Mouse (Mus musculus) forebrain, embryonic 16.5 days (tissue): ENCODE data around the gene Scyl3. TPM values are rescaled to one million over a fixed set of nuclear protein-coding genes. Genes with fewer than 3 reads are reported as not detected.
A peak's percentile ranks its signal among the peaks of the same experiment; 100 is the strongest.

Experiments
- ATAC-seq: fragments of 200-750 bp; cut with Nextera tagmentation; 2 replicates; pipeline ENCODE4 v1.8.0; 2017; ENCODE audit warnings: mild to moderate bottlenecking, moderate library complexity
- H3K27ac ChIP-seq: fragments of 300-500 bp; sonication (generic); 2 replicates; pipeline ENCODE4 v1.5.1; 2014; ENCODE audit warnings: low read length, control low read depth
- H3K27me3 ChIP-seq: fragments of 300-500 bp; sonication (generic); replicated peaks from 2 replicates; pipeline ENCODE4 v1.6.1; 2014; ENCODE audit warnings: low read length; ENCODE audit not compliant: control insufficient read depth, insufficient read depth
- H3K36me3 ChIP-seq: fragments of 300-500 bp; sonication (generic); 2 replicates; pipeline ENCODE4 v1.6.1; 2014; ENCODE audit not compliant: control insufficient read depth, insufficient read depth
- H3K4me1 ChIP-seq: fragments of 300-500 bp; sonication (generic); replicated peaks from 2 replicates; pipeline ENCODE4 v1.6.1; 2014; ENCODE audit warnings: low read length; ENCODE audit not compliant: control insufficient read depth, insufficient read depth
- H3K4me2 ChIP-seq: fragments of 300-500 bp; sonication (generic); 2 replicates; pipeline ENCODE4 v1.6.1; 2014; ENCODE audit warnings: mild to moderate bottlenecking, low read length, control low read depth
- H3K4me3 ChIP-seq: fragments of 300-500 bp; sonication (generic); replicated peaks from 2 replicates; pipeline ENCODE4 v1.5.1; 2014; ENCODE audit warnings: mild to moderate bottlenecking, low read length, control low read depth
- H3K9ac ChIP-seq: fragments of 300-500 bp; sonication (generic); replicated peaks from 2 replicates; pipeline ENCODE4 v1.6.1; 2014; ENCODE audit warnings: low read depth, low read length, control low read depth
- H3K9me3 ChIP-seq: fragments of 300-500 bp; sonication (generic); 2 replicates; pipeline ENCODE4 v1.6.1; 2016; ENCODE audit warnings: low read length; ENCODE audit not compliant: control insufficient read depth
- WGBS: fragments of 180-500 bp; shearing (Covaris S2); extraction: QIAGEN DNeasy Blood & Tissue Kit; methylation state at CpG from one replicate; pipeline ENCODE4 v1.1.7; 2014; 5-methylcytosine and 5-hydroxymethylcytosine counted together
- polyA plus RNA-seq: library from polyadenylated mRNA; unstranded; fragments of >200 nt; fragmentation: Nextera tagmentation; extraction: Ambion mirVana; gene quantifications from 2 replicates; pipeline ENCODE4 v1.2.1, GENCODE M21; 2015

The Scyl3 gene
- polyA plus RNA-seq = 19.2 and 20.7 TPM in 2 replicates

DNA sequence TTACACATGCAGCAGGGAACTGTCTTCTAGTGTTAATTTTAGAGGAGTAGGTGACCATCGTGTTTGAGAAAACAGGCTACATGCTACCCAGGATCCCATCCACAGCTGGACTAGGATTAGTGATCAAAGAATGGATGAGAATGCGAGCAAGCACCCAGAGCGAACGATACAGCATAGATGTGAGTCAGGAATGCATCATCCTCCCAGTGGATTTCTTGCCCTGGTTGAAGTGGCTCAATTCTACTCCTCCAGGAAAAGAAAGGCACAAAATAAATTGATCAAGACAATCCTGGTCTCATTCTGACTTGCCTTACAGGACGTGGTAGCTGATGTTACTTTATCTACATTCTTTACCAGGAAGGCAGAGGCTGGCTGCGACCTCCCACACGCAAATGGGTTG is at the start of gene Scyl3:
Scyl3 (plus strand) TSS at position 255 of the 400 bp plus-strand sequence.
- Histone ChIP-seq H3K4me2 (peak within 1 kb of the TSS; percentile 93), H3K27ac (peak within 1 kb of the TSS; percentile 86), H3K36me3 (no peaks in the 10 kb centered on the region), H3K9ac (peak within 1 kb of the TSS; percentile 97), H3K9me3 (no peaks in the 10 kb centered on the region), H3K4me1 (peaks cover 14% of the 10 kb centered on the region), H3K27me3 (no peaks in the 10 kb centered on the region), H3K4me3 (peak within 1 kb of the TSS; percentile 69)
- ATAC-seq = no peak
- 72% methylated on average over 7 of the region's 7 CpGs for WGBS

DNA sequence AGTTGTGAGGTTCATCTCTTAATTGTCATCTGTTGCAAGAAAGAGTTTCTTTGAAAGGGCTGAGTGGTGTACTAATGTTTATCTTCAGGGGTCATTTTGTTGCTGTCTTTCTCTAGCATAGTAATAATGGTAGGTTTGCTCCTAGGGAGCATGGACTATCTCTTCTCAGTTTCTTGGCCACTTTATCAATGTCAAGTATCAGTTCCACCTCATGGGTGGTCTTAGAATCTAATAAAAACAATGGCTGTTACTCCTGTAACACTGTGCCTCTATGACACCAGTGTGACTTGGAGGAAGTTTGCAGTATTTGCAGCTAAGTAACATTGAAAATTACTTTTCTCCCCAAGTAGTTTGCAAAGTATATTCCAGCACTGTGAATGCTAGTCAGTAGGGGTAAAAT is 39.3 kb upstream of the Scyl3 start:
- no peaks in the 10 kb centered on the region for H3K4me1 ChIP-seq
- no peaks in the 10 kb centered on the region for H3K9me3 ChIP-seq
- ATAC-seq = no peak
- H3K4me3 ChIP-seq = no peak overlapping the region
- H3K9ac ChIP-seq = no peak overlapping the region
- H3K4me2 ChIP-seq = no peak overlapping the region
- H3K36me3 ChIP-seq = peaks cover 2% of the 10 kb centered on the region; the same call in 1 of the 2 replicates
- no peaks in the 10 kb centered on the region for H3K27me3 ChIP-seq
- H3K27ac ChIP-seq = no peak overlapping the region

DNA sequence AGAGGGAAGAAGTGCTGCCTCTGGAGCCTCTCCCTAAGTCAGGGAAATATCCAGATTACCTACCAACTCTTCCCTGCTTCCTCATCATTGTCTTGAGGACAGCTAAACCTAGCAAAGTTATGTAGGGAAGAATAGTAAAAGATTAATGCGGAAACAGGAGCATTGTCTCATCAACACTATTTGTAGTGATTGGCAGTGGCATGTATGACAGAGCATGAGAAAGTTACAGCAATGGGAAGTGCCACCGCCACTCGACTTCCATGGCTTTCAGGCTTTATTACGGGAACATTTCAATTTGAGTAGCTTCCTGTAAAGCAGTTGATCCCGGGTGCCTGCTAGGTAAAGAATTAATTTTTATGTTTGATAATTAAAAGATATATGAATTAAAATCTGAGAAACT is 35.6 kb upstream of the Scyl3 start:
- Histone ChIP-seq H3K4me3 (no peak overlapping the region), H3K36me3 (no peaks in the 10 kb centered on the region), H3K27me3 (no peaks in the 10 kb centered on the region), H3K27ac (no peak overlapping the region), H3K9me3 (no peaks in the 10 kb centered on the region), H3K9ac (no peak overlapping the region), H3K4me2 (no peak overlapping the region), H3K4me1 (no peaks in the 10 kb centered on the region)
- no peak for ATAC-seq
- 91% methylated on average over 5 of the region's 5 CpGs for WGBS

DNA sequence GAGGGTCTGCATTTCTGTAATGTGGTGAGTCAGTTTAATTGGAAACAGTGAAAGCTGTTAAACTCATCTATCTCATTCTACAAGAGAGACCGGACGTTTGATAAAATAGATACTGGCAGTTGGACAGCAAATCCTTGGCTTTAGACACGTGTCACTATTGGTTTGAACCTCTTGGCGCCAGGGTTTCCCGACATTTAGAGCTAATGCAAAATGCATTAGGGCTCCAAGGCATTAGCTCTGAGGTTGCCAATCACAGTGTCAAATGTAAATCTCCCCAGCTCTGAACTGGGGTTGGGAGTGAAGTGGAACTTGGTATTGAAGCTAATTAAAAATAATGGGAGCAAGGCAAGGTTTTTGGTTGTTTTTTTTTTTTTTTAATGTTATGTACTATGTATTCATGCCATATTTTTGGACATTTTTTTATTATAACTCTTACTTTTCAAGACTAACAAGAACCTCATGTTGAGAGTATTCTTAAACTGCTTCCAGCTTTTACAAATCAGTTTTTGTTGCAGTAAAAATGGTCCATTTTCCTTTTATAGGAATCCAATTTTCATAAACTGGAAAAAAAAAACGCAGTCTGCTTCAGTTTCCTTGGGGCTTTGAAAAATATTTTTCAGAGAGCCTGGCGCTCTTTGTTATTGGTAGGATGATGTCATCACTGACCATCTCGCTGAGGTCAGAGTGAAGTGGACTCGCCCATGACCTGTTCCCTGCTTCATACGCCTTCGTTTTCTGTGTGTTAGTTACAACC is 34.9 kb upstream of the Scyl3 start:
- Histone ChIP-seq H3K4me3 (no peak overlapping the region), H3K4me2 (no peak overlapping the region), H3K27me3 (no peaks in the 10 kb centered on the region), H3K36me3 (no peaks in the 10 kb centered on the region), H3K9me3 (no peaks in the 10 kb centered on the region), H3K27ac (no peak overlapping the region), H3K4me1 (no peaks in the 10 kb centered on the region), H3K9ac (no peak overlapping the region)
- WGBS = 70% methylated on average over 11 of the region's 11 CpGs
- ATAC-seq = no peak

DNA sequence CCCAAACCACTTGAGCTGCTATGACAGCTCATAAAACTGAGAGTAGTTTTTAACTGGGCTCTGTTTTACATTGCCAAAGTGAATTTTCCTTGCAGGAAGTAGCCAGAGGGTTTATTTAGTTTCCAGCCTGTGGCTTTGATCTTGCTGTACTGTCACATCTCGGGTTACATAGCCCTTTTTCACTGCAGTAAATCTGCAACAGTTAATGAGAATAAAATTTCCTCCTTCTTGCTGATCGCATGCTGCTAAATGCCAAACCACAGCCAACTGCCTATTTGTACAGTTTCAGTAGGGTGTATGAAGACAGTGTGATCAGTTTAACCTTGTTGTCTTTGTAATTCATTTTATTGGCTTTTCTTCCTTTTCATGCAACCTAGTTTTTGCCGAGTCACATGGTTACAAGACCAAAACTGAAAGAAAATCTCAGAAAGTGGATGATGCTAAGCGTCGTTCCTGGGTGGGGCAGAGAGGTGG is 30.6 kb upstream of the Scyl3 start:
- no peak for ATAC-seq
- Histone ChIP-seq H3K9me3 (no peaks in the 10 kb centered on the region), H3K36me3 (peaks cover 4% of the 10 kb centered on the region; the same call in 1 of the 2 replicates), H3K4me1 (no peaks in the 10 kb centered on the region), H3K4me2 (no peak overlapping the region), H3K27ac (no peak overlapping the region), H3K4me3 (no peak overlapping the region), H3K9ac (no peak overlapping the region), H3K27me3 (no peaks in the 10 kb centered on the region)
- WGBS = 52% methylated on average over 5 of the region's 5 CpGs

DNA sequence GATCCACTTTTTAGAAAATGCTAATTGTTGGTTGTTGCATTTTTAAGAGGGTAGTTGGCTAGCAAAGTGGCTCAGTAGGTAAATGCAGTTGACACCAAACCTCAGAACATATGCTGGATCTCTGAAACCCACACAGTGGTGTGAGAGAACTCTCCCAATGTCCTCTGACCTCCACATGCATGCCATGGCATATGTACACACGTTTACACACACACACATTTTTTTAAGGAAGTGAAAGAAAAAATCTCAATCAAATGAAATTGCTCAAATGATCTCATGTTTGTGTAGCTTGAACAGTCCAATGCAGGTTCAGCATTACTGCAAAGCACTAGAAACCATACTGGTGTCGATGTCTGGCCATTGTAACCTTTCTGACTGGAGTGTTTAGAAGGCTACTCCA is 29.3 kb upstream of the Scyl3 start:
- H3K9me3 ChIP-seq = no peaks in the 10 kb centered on the region
- no peak for ATAC-seq
- no peaks in the 10 kb centered on the region for H3K27me3 ChIP-seq
- no peak overlapping the region for H3K27ac ChIP-seq
- no peak overlapping the region for H3K4me3 ChIP-seq
- WGBS = 85% methylated on average over 2 of the region's 2 CpGs
- H3K4me2 ChIP-seq = no peak overlapping the region
- H3K9ac ChIP-seq = no peak overlapping the region
- no peaks in the 10 kb centered on the region for H3K4me1 ChIP-seq
- H3K36me3 ChIP-seq = peaks cover 4% of the 10 kb centered on the region; the same call in 1 of the 2 replicates

DNA sequence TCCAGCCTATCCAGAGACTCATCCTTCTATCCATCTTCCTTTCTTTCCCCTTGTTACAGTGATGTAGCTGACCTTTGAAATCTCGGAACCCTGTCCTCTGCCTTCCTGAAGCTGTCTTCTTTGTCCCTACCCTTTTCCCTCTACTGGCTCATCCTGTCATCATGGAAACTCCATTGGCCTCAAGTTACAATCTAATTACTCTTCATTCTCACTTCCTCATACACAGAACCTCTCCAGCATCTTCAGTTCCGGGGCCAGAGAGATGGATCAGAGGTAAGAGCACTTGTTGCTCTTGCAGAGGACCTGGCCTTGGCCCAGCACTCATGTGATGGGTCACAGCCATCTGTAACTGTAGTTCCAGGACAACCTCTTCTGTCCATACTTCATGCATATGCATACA is 28.7 kb upstream of the Scyl3 start:
- no peak for ATAC-seq
- WGBS = 83% methylated on average over 2 of the region's 2 CpGs
- no peaks in the 10 kb centered on the region for H3K27me3 ChIP-seq
- no peak overlapping the region for H3K27ac ChIP-seq
- no peak overlapping the region for H3K4me3 ChIP-seq
- peaks cover 4% of the 10 kb centered on the region; the same call in 1 of the 2 replicates for H3K36me3 ChIP-seq
- H3K9ac ChIP-seq = no peak overlapping the region
- no peak overlapping the region for H3K4me2 ChIP-seq
- no peaks in the 10 kb centered on the region for H3K9me3 ChIP-seq
- H3K4me1 ChIP-seq = no peaks in the 10 kb centered on the region

DNA sequence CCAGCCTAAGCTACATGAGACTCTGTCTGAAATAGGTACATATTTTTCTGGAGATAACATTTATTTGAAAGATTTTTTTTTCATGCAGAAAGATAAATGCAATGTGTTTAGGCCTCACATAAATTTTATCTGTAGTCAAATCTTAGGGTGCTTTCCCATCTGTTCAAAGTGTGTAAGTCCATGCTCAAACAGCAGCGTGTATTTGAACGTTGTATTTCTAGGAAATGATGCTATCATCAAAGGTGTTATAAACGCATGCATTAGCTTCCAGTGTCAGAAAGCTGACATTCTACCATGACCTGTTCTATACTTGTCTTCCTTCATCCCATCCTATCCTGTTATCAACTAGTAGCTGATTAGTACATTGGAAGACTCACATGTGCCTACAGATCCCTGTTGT is 25.5 kb upstream of the Scyl3 start:
- Histone ChIP-seq H3K9ac (no peak overlapping the region), H3K27me3 (no peaks in the 10 kb centered on the region), H3K27ac (no peak overlapping the region), H3K9me3 (no peaks in the 10 kb centered on the region), H3K4me2 (no peak overlapping the region), H3K36me3 (peaks cover 4% of the 10 kb centered on the region; the same call in 1 of the 2 replicates), H3K4me3 (no peak overlapping the region), H3K4me1 (no peaks in the 10 kb centered on the region)
- no peak for ATAC-seq
- 90% methylated on average over 3 of the region's 3 CpGs for WGBS

DNA sequence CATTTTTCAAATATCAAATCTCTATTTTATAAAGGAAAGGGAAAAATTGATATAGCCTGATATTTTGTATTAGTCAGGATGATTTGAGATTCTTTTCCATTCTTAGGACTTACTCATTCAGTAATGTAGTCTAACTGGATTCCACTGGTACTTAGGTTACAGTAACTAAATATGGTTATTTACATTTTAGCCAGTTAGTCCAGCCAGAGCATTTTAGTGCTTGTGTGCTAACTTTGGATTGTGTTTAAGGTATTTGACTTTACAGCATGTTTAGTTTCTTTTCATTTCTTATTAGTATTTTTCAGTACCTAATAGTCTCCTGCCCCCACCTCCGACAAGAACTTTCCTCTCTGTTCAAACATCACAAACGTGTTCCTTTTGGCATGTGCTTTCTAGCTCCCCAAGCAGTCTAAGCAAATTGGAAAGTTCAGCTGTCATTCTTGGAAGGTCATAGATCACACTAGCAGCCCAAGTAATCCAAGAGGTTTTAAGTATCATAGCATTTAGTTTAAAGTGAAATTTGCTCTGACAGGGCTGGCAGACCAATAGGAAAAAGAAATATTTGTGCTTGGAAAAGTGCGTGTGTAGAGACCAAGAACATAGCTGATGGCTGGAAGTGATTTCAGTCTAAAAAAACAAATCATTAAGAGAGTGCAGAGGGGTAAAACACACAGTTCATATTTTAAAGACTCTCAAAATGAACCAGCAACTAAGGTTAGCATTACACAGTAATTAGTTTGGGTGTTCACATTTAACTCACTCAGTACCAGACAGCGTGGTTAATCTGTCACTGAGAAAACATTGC is 21.7 kb upstream of the Scyl3 start:
- no peak for ATAC-seq
- no peak overlapping the region for H3K4me2 ChIP-seq
- H3K9me3 ChIP-seq = no peaks in the 10 kb centered on the region
- WGBS = 76% methylated on average over 4 of the region's 4 CpGs
- no peaks in the 10 kb centered on the region for H3K4me1 ChIP-seq
- H3K4me3 ChIP-seq = no peak overlapping the region
- H3K27ac ChIP-seq = no peak overlapping the region
- H3K27me3 ChIP-seq = no peaks in the 10 kb centered on the region
- H3K9ac ChIP-seq = no peak overlapping the region
- H3K36me3 ChIP-seq = no peaks in the 10 kb centered on the region
